Mouse (Mus musculus): ENCODE measurements around the gene Cpt1a.
A peak's percentile ranks its signal among the peaks of the same experiment; 100 is the strongest.

Cpt1a gene

GRCm38 (mm10) chr19:3325771-3326478 is 3.8 kb downstream of the Cpt1a start:
- DNase-seq: no peak

GRCm38 (mm10) chr19:3326479-3327047 is 4.4 kb downstream of the Cpt1a start:
- DNase-seq: peak; percentile 93

DNA sequence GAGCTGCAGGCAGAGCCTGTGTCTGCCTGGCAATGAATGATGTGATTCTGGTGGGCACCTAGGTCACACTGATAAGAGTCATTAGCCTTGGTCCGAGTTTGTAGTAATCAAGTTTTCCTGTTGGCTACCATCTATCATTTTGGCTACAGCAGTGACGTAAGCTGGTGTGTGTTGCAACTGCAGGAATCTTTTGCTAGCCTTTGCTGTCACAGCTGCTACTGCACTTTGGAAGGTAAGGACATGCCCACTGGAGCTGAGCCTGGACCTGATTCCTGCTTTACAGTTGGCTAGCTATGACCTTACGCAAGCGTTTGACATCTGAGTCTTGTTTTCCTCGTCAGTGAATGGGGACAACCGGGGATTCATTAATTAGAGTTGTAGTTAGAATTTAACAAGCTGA is 11.1 kb downstream of the Cpt1a start:
- peak; percentile 96 for DNase-seq

DNA sequence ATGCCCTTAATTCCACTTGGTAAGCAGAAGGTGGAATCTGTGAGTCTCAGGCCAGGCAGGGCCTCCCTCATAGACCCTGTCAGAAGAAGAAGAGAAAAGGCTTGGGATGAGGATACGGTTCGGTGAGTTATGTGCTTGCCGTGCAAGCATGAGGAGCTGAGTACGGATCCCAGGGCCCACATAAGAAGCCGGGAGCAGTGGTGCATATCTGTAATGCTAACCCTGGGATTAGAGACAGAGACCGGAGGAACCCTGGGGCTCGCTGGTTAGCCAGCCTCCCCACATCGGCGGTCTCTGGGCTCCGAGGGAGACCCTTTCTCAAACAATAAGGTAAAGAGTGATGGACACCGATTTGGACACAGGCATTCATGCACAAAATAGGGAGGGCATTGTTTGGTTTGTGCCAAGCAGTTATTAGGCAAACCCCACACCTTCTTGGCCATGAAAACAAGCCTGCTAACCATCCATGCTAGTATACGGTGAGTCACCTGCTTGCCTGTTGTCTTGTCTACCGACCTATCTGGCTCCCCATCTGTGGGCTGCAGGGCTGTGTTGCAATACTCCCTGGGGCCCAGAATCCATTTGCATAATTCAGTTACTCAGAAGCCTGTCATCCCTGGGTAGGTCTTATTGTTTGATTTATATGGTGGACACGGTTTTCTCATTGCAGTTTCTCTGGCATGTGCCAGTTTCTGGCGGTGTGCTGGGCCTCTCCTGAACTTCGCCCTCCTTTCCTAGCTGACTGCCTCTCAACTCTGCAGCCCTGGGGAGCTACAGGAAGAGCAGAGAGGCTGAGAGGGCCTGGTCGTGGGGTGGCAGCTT is 11.8 kb downstream of the Cpt1a start:
- peak; percentile 86 for DNase-seq

GRCm38 (mm10) chr19:3334550-3334949 is 12.4 kb downstream of the Cpt1a start:
- no peak for DNase-seq

DNA sequence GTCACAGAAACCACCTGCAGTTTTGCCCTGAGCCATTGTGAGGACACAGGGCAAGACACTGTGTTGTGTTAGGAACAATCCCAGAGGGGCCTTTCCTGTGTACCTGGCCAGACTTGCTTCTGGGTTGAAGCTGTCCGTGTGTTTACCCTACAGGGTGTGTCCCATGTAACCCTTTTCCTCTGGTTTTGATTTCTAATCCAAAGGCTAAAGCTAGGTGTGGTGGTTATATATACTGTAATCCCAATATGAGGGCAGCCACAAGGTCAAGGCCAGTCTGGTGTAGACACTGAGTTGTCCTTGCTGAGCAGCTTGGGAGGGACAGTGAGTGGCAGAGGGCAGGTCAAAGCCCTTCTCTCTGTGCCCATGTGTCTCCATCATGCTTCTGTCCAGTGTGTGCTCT is 13.8 kb downstream of the Cpt1a start:
- no peak for DNase-seq

DNA sequence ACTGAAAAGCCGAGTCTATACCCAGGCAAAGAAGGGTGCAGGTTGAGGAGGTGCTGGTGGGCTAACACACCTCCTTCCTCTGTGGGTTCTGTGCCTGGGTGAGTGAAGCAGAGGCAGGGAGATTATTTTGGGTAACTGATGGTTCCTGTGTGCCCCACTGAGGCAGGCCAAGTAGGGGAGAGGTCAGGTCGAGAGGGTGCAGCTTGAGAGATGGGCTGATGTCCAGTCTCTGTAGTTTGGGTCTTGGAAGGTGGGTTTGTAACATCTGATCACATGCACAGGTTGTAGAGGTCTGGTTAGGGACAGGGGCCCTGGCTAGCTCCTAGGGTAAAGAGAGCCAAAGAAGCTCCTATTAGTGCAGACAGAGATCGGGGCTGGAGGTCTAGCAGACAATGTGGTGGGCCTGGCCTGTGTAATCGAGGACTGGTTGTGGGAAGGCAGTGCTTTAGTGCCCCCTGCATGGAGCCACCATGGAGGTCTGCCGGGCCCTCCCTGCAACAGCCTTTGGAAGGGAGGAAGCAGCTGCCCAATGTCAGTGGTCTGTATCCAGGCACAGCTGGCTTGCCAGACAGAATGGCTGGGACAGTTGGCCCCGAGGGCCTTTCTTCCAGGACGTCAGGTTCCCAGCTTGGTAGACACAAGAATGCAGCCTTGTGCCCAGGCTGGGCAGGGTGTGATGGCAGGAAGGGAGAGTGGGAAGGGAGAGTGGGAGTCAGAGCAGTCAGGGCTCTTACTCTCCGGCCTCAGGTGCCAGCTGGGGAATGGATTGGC is 14.5 kb downstream of the Cpt1a start:
- no peak for DNase-seq

DNA sequence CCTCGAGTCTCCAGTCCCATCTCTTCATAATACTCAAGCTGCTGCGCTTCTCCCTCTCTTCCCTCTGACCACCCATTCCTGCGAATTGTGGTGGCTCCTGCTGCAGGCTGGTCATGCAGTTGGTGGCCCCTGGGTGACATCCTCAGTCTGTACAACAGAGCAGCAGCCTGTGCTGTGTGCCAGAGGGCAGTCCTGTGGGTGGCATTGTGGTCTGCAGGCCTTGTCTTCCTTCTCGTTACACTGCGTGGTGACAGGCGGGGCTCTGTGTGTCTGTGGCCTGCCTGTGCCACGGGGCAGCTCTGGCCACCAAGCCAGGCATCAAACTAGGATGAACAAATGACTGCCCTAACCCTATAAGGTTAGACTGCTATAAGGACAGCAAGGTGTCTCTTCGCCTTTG is 17.1 kb downstream of the Cpt1a start:
- DNase-seq: no peak

DNA sequence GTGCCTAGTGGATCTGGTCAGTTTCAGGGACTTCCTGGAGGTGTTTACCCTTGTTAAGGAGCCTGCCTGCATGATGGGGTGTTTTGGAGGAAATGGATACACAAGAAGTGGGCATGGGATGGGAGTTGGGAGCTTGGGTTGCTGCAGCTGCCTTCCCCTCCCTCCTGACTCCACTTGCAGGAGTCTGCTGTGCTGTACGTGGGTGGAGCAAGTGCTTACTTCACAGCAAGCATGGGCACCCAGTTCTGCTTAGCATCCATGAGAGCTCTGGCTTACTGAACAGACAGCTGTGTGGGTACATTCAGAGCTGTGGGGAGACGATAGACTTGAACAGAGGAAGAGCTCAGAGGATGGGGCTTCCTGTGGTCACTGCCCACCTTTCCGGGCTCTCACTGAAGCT is 18.9 kb downstream of the Cpt1a start:
- DNase-seq: no peak

DNA sequence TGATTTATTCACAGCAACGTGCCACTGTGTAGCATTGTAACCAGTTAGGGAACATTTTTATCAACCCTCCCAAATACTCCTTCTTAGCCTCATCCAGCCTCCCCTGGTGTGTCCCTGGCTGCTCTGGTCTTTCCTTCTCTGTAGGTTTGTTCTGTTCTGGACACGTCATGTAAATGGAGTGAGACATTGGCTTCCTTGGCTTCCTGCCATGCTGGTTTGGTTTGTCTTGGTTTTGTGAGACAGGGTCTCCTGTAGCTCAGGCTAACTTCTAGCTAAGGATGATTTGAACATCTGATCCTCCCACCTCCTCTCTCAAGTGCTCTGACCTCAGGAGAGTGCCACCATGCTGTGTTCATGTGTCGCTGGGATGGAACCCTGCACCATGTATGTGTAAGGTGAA is 21.8 kb downstream of the Cpt1a start:
- DNase-seq: no peak

DNA sequence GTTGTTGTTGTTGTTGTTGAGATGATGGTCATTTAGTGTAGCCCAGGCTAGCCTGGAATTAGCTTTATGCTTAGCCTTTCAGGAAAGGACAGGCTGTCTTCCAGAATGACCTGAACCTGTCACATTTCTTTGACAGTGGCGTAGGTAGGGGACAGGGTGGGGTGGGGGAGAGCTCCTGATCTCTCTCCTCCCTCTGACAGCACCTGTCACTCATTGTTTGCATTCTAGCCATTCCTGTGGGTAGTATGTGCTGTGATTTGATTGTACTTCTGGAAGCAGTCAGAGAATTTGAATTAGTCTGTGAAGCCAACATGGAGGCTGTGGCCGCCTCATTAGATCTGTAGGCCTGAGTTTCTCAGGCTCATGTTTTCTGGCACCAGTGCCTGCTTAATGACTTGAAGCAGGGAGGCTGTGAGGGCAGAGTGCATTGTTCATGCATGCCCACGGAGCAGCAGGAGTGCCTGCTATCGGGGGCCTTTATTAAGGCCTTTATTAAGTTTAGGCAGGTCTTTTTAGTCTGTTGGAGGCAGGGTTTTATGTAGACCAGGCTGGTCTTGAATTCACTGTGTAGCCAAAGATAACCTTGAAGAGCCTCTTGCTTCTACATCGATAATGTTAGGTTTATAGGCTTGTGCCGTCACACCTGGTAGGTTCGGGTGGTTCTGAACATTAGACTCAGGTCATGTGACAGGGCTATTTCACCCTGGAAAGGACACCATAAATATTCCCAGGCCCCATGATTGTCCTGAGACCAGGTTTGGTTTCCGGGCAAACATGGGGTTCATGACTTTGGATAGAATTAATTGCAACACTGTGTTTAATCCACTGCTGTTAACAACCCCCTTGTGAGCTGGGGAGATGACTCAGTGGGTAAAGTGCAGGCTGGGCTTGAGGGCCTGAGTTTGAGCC is 22.8 kb downstream of the Cpt1a start:
- peak; percentile 80 for DNase-seq

GRCm38 (mm10) chr19:3347784-3348183 is 25.6 kb downstream of the Cpt1a start:
- DNase-seq: no peak

DNA sequence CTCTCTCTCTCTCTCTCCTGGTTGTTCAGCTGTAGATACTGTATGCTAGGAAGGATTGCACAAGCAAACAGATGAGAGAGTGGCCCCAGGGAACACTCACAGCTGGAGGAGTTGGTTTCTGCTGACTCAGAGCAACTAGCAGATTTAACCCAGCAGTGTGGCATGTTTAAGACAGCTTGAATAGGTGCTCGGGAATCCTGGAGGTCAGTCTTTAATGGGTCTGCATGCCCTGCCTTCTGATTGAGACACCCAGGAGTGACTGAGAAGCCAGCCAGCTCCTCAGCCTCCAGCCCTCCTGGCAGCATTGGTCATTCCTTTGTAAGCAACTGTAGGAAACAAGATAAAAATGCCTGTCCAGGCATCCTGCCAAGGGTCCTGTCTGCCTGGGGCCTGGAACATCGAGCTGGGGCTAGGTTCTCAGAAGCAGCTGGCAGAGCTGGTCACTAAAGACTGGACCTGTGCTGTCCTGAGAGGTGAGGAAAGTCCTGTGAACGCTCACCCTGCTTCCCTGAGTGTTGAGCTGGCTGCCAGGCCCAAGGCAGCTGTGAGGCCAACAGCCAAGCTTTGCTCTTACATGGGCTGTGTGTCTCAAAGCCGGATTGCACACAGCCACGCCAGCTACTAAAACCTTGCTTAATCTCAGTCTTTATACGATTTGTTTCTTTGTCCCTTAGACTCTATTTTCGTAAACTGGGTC is 31.4 kb downstream of the Cpt1a start:
- peak; percentile 81 for DNase-seq

DNA sequence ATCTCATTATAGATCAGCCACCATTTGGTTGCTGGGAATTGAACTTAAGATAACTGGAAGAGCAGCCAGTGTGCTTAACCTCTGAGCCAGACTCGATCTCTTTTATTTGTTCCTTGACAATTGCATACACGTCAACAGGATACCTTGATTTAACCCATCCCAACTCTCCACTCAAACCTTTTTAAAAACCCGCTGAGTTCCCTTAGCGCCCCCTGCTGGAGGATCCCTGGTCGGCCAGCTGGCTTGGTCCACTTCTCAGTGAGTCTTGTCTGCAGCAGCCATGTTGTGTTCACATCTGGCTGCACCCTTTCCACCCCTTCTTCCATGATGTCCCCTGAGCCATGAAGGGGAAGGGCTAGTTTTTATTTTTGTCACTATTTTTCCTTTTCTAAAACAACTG is 33.0 kb downstream of the Cpt1a start:
- peak; percentile 56 for DNase-seq

- peak; percentile 70 for DNase-seq
These were observed 34.4 kb downstream of the Cpt1a start for GRCm38 (mm10) chr19:3356516-3356915.

DNA sequence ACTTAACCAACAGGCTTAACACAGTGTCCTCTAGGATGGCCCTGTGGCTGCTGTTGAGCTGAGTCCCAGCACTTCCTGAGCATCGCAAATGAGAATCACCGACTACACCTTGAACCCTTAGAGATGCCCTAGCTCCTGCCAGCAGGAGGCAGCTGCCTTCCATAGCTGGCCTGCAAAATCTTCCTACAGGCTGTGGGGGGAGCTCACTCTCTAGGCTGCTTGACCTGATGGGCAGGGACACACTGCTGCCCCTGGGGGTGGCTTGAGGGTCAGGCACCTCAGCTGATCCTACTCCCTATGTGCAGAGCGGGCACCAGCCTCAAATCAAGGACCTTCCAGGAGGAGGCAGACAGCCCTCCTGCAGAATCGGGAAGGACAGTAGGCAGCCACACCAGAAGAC is 35.5 kb downstream of the Cpt1a start:
- no peak for DNase-seq

GRCm38 (mm10) chr19:3359841-3360588 is 37.9 kb downstream of the Cpt1a start:
- no peak for DNase-seq

- DNase-seq: no peak
These were observed 41.4 kb downstream of the Cpt1a start for GRCm38 (mm10) chr19:3363510-3363909.

GRCm38 (mm10) chr19:3365089-3365488 is 43.0 kb downstream of the Cpt1a start:
- DNase-seq: no peak

DNA sequence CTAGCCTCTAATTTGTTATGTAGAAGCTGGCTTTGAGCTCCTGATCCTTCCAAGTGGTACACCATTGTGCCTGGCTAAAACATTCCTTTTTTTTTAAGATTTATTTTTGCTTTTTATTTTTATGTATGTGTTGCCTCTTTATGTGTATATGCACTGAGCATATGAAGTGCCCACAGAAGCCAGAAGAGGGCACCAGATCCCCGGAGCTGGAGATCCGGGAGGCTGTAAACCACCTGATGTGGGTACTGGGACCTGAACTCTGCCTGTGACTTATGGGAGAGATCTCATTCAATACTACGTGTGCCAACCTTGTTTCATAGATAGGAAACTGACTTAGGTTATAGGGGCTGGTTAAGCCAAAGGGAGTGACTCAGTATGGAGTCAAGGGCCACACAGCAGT is 46.1 kb downstream of the Cpt1a start:
- DNase-seq: no peak

DNA sequence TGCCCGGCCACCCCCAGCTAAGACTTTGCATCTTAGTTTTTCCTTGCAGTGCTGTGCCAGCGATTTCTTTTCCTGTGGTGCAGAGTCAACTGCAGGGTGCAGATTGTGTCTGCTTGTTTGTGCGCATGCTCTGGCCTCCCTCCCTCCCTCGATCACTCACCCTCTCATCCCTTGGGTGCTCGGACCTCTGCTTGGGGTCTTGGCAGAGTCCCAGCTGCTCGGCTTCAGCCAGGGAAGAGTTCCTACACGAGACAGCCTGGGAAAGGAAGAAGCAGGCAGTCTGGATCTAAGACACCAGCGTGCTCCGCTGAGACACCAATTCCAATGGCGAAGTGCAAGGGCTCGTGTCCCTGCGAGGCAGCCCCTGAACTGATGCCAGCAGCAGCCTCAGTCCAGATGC is 51.2 kb downstream of the Cpt1a start:
- peak; percentile 40 for DNase-seq

Data from kidney, adult 9 months (tissue).